Mouse (Mus musculus) cerebellum, adult 2 months (tissue): ENCODE data around the gene Gm8439.
"Not testable (repeated sequence)": the region's sequence is repeated elsewhere in the genome, so short reads cannot be mapped to it uniquely, and the experiment has no call there.

Source experiments
- CTCF ChIP-seq: fragments of 200-500 bp; IDR thresholded peaks from 2 replicates; pipeline ENCODE4 v1.5.1; 2011; ENCODE audit warnings: low read depth, mild to moderate bottlenecking, control low read depth, low read length, moderate library complexity, borderline replicate concordance; ENCODE audit not compliant: insufficient read depth
- POLR2A ChIP-seq: fragments of 200-500 bp; IDR thresholded peaks from 2 replicates; pipeline ENCODE4 v1.6.1; 2011; ENCODE audit warnings: low read length, control low read depth, borderline replicate concordance; ENCODE audit not compliant: insufficient read depth

DNA sequence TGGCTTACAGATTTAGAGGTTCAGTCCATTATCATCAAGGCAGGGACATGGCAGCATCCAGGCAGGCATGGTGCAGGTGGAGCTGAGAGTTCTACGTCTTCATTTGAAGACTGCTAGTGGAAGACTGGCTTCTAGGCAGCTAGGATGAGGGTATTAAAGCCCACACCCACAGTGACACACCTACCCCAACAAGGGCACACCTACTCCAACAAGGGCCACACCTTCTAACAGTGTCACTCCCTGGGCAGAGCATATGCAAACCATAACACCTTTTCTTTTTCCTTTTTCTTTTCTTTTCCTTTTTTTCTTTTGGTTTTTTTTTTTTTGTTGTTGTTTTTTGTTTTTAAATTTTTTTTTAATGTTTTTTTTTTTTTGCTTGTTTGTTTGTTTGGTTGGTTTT lies 7.7 kb downstream of the Gm8439 start:
- not testable (repeated sequence) for TF ChIP-seq CTCF, POLR2A
